Comparison of ENCODE assay signal across 12 mouse cellular contexts in the genomic region with DNA sequence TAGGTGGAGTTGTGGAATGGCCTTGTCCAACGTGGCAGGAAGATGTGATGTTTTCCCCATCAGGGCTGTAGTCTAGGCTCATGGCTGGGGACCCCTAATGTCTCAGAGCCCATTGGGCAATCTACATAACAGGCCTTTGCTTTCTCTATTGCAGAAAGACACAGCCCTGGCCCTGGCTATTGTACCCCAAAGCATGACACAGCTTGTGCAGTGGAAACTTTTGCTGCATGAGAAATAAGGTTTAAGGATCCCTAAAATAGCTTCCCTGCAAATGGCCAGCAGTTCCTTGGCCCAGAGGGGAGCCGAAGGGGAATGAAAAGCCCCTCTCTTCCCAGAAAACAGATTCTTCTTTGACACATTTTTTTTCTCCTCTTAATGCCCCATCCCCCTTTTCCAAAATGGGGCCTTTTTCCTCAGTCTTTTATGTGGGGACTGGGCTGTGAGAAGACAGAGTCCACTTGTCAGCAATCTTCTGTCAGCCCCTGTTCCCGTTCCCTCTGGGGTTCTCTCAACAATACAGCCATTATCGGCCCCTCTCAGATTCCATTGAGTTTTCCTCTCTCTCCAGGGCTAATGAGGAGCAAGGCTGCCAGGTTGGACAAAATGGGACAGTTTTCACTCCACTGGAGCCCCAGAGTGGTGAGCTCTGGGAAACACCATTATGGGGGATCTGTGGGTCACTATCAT. TPM values are rescaled to one million over a fixed set of nuclear protein-coding genes. Genes with fewer than 3 reads are reported as not detected.
DNase-seq lines count a peak whose midpoint lies in the region; ATAC-seq lines count a peak whose summit lies in the region.
"Had no signal": no experiment of that assay in that cellular context is flagged by ENCODE, and none has a peak within 500 bp of the region (broad histone marks: within the 10 kb centered on the region; RNA-seq: fewer than 3 reads in every experiment).

No protein-coding gene starts in this region.

- WGBS in forebrain, embryonic 16.5 days: 6% methylated on average over 4 of the region's 4 CpGs

- no peaks in the 10 kb centered on the region for H3K36me3 ChIP-seq in forebrain, embryonic 16.5 days (ENCODE audit: control insufficient read depth, insufficient read depth)

- no peaks in the 10 kb centered on the region for H3K9me3 ChIP-seq in forebrain, embryonic 16.5 days (ENCODE audit: control insufficient read depth, low read length)

- no peak overlapping the region for H3K4me2 ChIP-seq in forebrain, embryonic 16.5 days (ENCODE audit: low read length)

- peak; percentile 80 for ATAC-seq in forebrain, embryonic 16.5 days
- ATAC-seq in monocyte, adult 5-6 weeks (replicated peaks; ENCODE audit: insufficient number of reproducible peaks, low FRiP score, low TSS enrichment, poor library complexity, severe bottlenecking): no peak
- ATAC-seq: lung, postnatal 0 days had no signal

- H3K9ac ChIP-seq in forebrain, embryonic 16.5 days (replicated peaks; ENCODE audit: low read depth, low read length): no peak overlapping the region

- peak overlapping the region; percentile 52 for H3K27ac ChIP-seq in forebrain, embryonic 16.5 days (ENCODE audit: low read length)

- H3K27me3 ChIP-seq in forebrain, embryonic 16.5 days (replicated peaks; ENCODE audit: control insufficient read depth, insufficient read depth, low read length): no peaks in the 10 kb centered on the region

- H3K4me3 ChIP-seq in forebrain, embryonic 16.5 days (replicated peaks; ENCODE audit: low read length): no peak overlapping the region

- no peaks in the 10 kb centered on the region for H3K4me1 ChIP-seq in forebrain, embryonic 16.5 days (replicated peaks; ENCODE audit: control insufficient read depth, insufficient read depth, low read length)

- peak; percentile 44 for DNase-seq in right cerebral cortex, adult 18-20 months
- DNase-seq in right cerebral cortex, postnatal 14 days: no peak
- peak; percentile 42 to 54 for DNase-seq in left cerebral cortex, adult 9 months (ENCODE audit: low spot score in 2 of 2)
- peak; percentile 41 for DNase-seq in retina, postnatal 1 day
- DNase-seq in ovary, postnatal 14 days (ENCODE audit: low spot score): no peak
- no peak for DNase-seq in heart, adult 8-10 months (ENCODE audit: low spot score)
- DNase-seq: adrenal gland, adult 8-10 months; heart, adult 18-20 months had no signal

RNA-seq across cellular contexts. Expression of a gene that starts 11.6 kb away (rescaled TPM):
- polyA plus RNA-seq in forebrain, embryonic 16.5 days (2015; fragmentation: Nextera tagmentation; extraction: Ambion mirVana): 0.51 and 0.89 TPM in 2 replicates
- total RNA-seq in monocyte, adult 5-6 weeks (2017): not detected in 3 replicates
- 1 to 10 TPM in 1 of 4 experiments, under 1 TPM in 3; 0.47 to 1.2 (median 0.53) TPM for total RNA-seq in heart, adult 8-10 months (2022)

RNA-seq across cellular contexts. Expression of a gene that starts 22.8 kb away (rescaled TPM):
- polyA plus RNA-seq in forebrain, embryonic 16.5 days (2015; fragmentation: Nextera tagmentation; extraction: Ambion mirVana): not detected in 2 replicates
- total RNA-seq in monocyte, adult 5-6 weeks (2017): not detected in 3 replicates
- total RNA-seq in heart, adult 8-10 months (2022): not detected
- total RNA-seq: adrenal gland, adult 8-10 months; heart, adult 18-20 months had no signal
- polyA plus RNA-seq: lung, postnatal 0 days; thymus, postnatal 0 days had no signal

Comparison
In these comparisons a context has a peak if more than half of its experiments do, and no peak if none do; other contexts are left out.
1. DNase-seq: peak in right cerebral cortex, adult 18-20 months (single experiment), left cerebral cortex, adult 9 months (2 of 2) and retina, postnatal 1 day (single experiment); none in right cerebral cortex, postnatal 14 days (single experiment), ovary, postnatal 14 days (single experiment) and heart, adult 8-10 months (single experiment).